Comparison of ENCODE assay signal across 8 mouse cellular contexts in genomic region chr4:66827463-66828162, GRCm38 (mm10). TPM values are rescaled to one million over a fixed set of nuclear protein-coding genes. Genes with fewer than 3 reads are reported as not detected.
A peak's percentile ranks its signal among the peaks of the same experiment; 100 is the strongest.
DNase-seq lines count a peak whose midpoint lies in the region; ATAC-seq and TF ChIP-seq lines count a peak whose summit lies in the region.

TSS of gene Tlr4 (plus strand) at chr4:66827584.

- no peak for TF ChIP-seq POLR2A in cerebellum, adult 2 months (IDR thresholded peaks at IDR 0.05; ENCODE audit: borderline replicate concordance, insufficient read depth, low read length)

- H3K4me2 ChIP-seq in forebrain, postnatal 0 days (ENCODE audit: low read depth) = peak within 1 kb of the TSS; percentile 10; the same call in 1 of the 2 replicates
- no peak within 1 kb of the TSS for H3K4me2 ChIP-seq in forebrain, embryonic 11.5 days (ENCODE audit: low read depth, low read length, severe bottlenecking)

- DNase-seq in forebrain, postnatal 0 days = no peak
- no peak for DNase-seq in forebrain, embryonic 11.5 days (ENCODE audit: low spot score)
- DNase-seq in cerebellum, adult 2 months = peak; percentile 32 to 54
- peak; percentile 57 to 73 for DNase-seq in gastrocnemius, postnatal 36 days
- peak; percentile 69 for DNase-seq in kidney, adult 18-20 months
- DNase-seq in limb, embryonic 10.5 days (ENCODE audit: low spot score) = peak; percentile 36
- peak; percentile 71 to 82 for DNase-seq in monocyte, adult 2 months (ENCODE audit: low read depth in 1 of 2, low spot score in 2 of 2)
- peak; percentile 38 for DNase-seq in testis, postnatal 10 days (ENCODE audit: low spot score)

- TF ChIP-seq CTCF in forebrain, postnatal 0 days (IDR thresholded peaks at IDR 0.05; ENCODE audit: low read depth) = no peak
- no peak for TF ChIP-seq CTCF in cerebellum, adult 2 months (IDR thresholded peaks at IDR 0.05; ENCODE audit: borderline replicate concordance, insufficient read depth, low read depth, low read length)

- no peaks in the 10 kb centered on the region for H3K36me3 ChIP-seq in forebrain, postnatal 0 days (ENCODE audit: insufficient read depth)
- H3K36me3 ChIP-seq in forebrain, embryonic 11.5 days (ENCODE audit: control insufficient read depth, insufficient read depth, low read length) = no peaks in the 10 kb centered on the region
- H3K36me3 ChIP-seq in limb, embryonic 10.5 days = no peaks in the 10 kb centered on the region

- ATAC-seq in forebrain, postnatal 0 days = no peak
- no peak for ATAC-seq in forebrain, embryonic 11.5 days (replicated peaks; ENCODE audit: low FRiP score)

- WGBS in forebrain, postnatal 0 days = 68% methylated on average over 11 of the region's 11 CpGs
- 78% methylated on average over 11 of the region's 11 CpGs for WGBS in forebrain, embryonic 11.5 days
- WGBS in cerebellum, adult 2 months = 55% methylated on average over 11 of the region's 11 CpGs
- WGBS in limb, embryonic 10.5 days = 72% methylated on average over 11 of the region's 11 CpGs

- intact Hi-C loops in gastrocnemius, postnatal 36 days (cut with DNase I) = no loop called here

- no peak within 1 kb of the TSS for H3K4me3 ChIP-seq in forebrain, postnatal 0 days (ENCODE audit: low read depth, low read length)
- no peak within 1 kb of the TSS for H3K4me3 ChIP-seq in forebrain, embryonic 11.5 days (ENCODE audit: low read depth, low read length)
- H3K4me3 ChIP-seq in cerebellum, adult 2 months (replicated peaks; ENCODE audit: insufficient read depth, low read depth, low read length) = no peak within 1 kb of the TSS
- 0 out of 2 replicates have a peak within 1 kb of the TSS, but pooled peaks have one; percentile 13 for H3K4me3 ChIP-seq in limb, embryonic 10.5 days

- no peak within 1 kb of the TSS for H3K9ac ChIP-seq in forebrain, postnatal 0 days
- H3K9ac ChIP-seq in forebrain, embryonic 11.5 days (ENCODE audit: low read length) = no peak within 1 kb of the TSS

- no peaks in the 10 kb centered on the region for H3K4me1 ChIP-seq in forebrain, postnatal 0 days (ENCODE audit: insufficient read depth)
- H3K4me1 ChIP-seq in forebrain, embryonic 11.5 days (replicated peaks; ENCODE audit: control insufficient read depth, insufficient read depth, low read length) = no peaks in the 10 kb centered on the region
- H3K4me1 ChIP-seq in cerebellum, adult 2 months (ENCODE audit: control insufficient read depth, insufficient read depth, low read length) = no peaks in the 10 kb centered on the region
- H3K4me1 ChIP-seq in limb, embryonic 10.5 days = peaks cover 18% of the 10 kb centered on the region

- H3K9me3 ChIP-seq in forebrain, postnatal 0 days (ENCODE audit: low read length) = no peaks in the 10 kb centered on the region
- H3K9me3 ChIP-seq in forebrain, embryonic 11.5 days (ENCODE audit: control insufficient read depth, low read length) = no peaks in the 10 kb centered on the region
- no peaks in the 10 kb centered on the region for H3K9me3 ChIP-seq in limb, embryonic 10.5 days (replicated peaks)

- no peak within 1 kb of the TSS for H3K27ac ChIP-seq in forebrain, postnatal 0 days (ENCODE audit: low read depth, low read length)
- no peak within 1 kb of the TSS for H3K27ac ChIP-seq in forebrain, embryonic 11.5 days (ENCODE audit: low read depth, low read length)
- H3K27ac ChIP-seq in cerebellum, adult 2 months (ENCODE audit: insufficient read depth, low read length) = no peak within 1 kb of the TSS
- peak within 1 kb of the TSS; percentile 59 for H3K27ac ChIP-seq in limb, embryonic 10.5 days

- H3K27me3 ChIP-seq in forebrain, postnatal 0 days (ENCODE audit: insufficient read depth, low read length) = no peaks in the 10 kb centered on the region
- H3K27me3 ChIP-seq in forebrain, embryonic 11.5 days (ENCODE audit: control insufficient read depth, insufficient read depth, low read length) = no peaks in the 10 kb centered on the region
- H3K27me3 ChIP-seq in cerebellum, adult 2 months (ENCODE audit: control insufficient read depth, insufficient read depth, low read length) = no peaks in the 10 kb centered on the region
- no peaks in the 10 kb centered on the region for H3K27me3 ChIP-seq in limb, embryonic 10.5 days (ENCODE audit: low read depth, poor library complexity, severe bottlenecking)

RNA-seq across cellular contexts. Expression of gene Tlr4, which starts in this region (rescaled TPM):
- total RNA-seq in forebrain, postnatal 0 days (2014; rRNA removed) = 1.9 and 2.6 TPM in 2 replicates
- 0.51 and 0.80 TPM in 2 replicates for polyA plus RNA-seq in forebrain, postnatal 0 days (2015; fragmentation: Nextera tagmentation; extraction: Ambion mirVana)
- 0.81 and 1.0 TPM in 2 replicates for polyA plus RNA-seq in forebrain, embryonic 11.5 days (2014; fragmentation: Nextera tagmentation; extraction: Ambion mirVana)
- 0.36 and 0.46 TPM in 2 replicates for polyA plus RNA-seq in cerebellum, adult 2 months (2012; rRNA removed)
- 1 to 10 TPM; 4.1 to 4.8 TPM for total RNA-seq in gastrocnemius, postnatal 36 days (2021)
- 0.53 and 0.69 TPM in 2 replicates for polyA plus RNA-seq in limb, embryonic 10.5 days (2016; fragmentation: Nextera tagmentation; extraction: Ambion mirVana)

Comparison
In these comparisons a context has a peak if more than half of its experiments do, and no peak if none do; other contexts are left out.
1. Peak in DNase-seq in cerebellum, adult 2 months; RNA of the gene not detected or under 1 TPM.
2. Peak in DNase-seq, H3K4me3 ChIP-seq and H3K27ac ChIP-seq in limb, embryonic 10.5 days; RNA of the gene not detected or under 1 TPM.
3. DNase-seq: peak in gastrocnemius, postnatal 36 days (2 of 2), kidney, adult 18-20 months (single experiment), monocyte, adult 2 months (2 of 2) and testis, postnatal 10 days (single experiment); none in forebrain, postnatal 0 days (single experiment) and forebrain, embryonic 11.5 days (single experiment).